In the genomic region with DNA sequence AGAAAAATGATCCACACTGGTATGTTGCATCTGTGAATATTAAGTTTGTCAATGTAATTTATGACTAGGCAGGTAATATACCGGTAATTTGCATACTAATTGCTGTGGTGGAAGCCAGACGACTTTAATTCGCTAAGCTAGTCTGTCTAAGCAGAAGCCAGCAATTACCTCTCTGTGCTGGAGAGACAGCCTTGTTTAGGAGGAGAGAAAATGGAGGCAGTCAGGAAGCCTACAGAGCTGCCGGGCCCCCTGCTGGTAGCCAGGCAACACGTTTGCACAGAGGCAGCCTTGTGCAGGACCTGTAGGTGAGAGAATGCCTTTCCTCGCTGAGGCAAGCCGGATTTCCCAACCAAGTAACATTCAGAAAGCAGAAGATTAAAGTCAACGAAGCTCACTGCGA, we compare ENCODE assay signal across 8 mouse cellular contexts.
DNase-seq lines count a peak whose midpoint lies in the region; ATAC-seq lines count a peak whose summit lies in the region.

No protein-coding gene starts in this region.

- H3K27me3 ChIP-seq in hindbrain, embryonic 15.5 days, result no peaks in the 10 kb centered on the region

- no peaks in the 10 kb centered on the region for H3K36me3 ChIP-seq in hindbrain, embryonic 15.5 days

- H3K9me3 ChIP-seq in hindbrain, embryonic 15.5 days, result no peaks in the 10 kb centered on the region

- H3K27ac ChIP-seq in hindbrain, embryonic 15.5 days (replicated peaks), result peak overlapping the region; percentile 63

- peaks cover 21% of the 10 kb centered on the region for H3K4me1 ChIP-seq in hindbrain, embryonic 15.5 days (replicated peaks)

- peak; percentile 95 for ATAC-seq in hindbrain, embryonic 15.5 days (ENCODE audit: low FRiP score, low read depth)

- H3K4me3 ChIP-seq in hindbrain, embryonic 15.5 days, result no peak overlapping the region

- H3K9ac ChIP-seq in hindbrain, embryonic 15.5 days, result no peak overlapping the region

- 9% methylated on average over 9 of the region's 9 CpGs for whole genome bisulfite sequencing in hindbrain, embryonic 15.5 days

- peak overlapping the region; percentile 22 for H3K4me2 ChIP-seq in hindbrain, embryonic 15.5 days

- peak; percentile 51 for DNase-seq in T-cell, adult 2 months (ENCODE audit: low spot score)
- peak; percentile 37 to 58 for DNase-seq in cerebellum, postnatal 36 days
- peak; percentile 77 for DNase-seq in gastrocnemius, adult 18-20 months (ENCODE audit: low spot score)
- peak; percentile 78 for DNase-seq in left cerebral cortex, adult 11 months (ENCODE audit: low spot score)
- peak; percentile 80 to 81 for DNase-seq in lung, postnatal 4 days
- peak; percentile 53 for DNase-seq in retina, postnatal 7 days (ENCODE audit: low read depth, low spot score)
- DNase-seq in urinary bladder, adult 18-20 months (ENCODE audit: low spot score in 2 of 2), result peak; percentile 58 to 67
